Mouse (Mus musculus): ENCODE data around the gene Serpina11. TPM values are rescaled to one million over a fixed set of nuclear protein-coding genes. Genes with fewer than 3 reads are reported as not detected.
"Not testable (repeated sequence)": the region's sequence is repeated elsewhere in the genome, so short reads cannot be mapped to it uniquely, and the experiment has no call there.

The Serpina11 gene
- total RNA-seq, 2 experiments from 2014 or later, result not detected

DNA sequence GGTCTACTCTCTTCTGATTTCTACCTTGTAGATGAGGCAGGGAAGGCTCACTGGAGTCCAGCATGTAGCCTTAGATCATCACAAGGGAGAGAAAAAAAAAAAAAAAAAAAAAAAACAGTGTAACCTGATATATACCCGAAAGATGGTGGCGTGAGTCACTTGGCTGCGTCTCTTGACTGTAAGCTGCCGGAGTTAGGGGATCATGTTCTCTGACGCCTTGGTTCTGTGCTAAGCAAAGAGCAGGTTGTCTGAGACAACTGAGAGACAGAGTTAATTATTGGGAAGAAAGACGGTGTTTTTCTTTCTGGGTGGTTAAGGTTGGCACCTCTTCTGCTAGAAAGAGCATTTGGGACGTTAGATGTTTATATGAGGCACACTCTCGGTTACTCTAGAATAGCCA lies 26.9 kb downstream of the Serpina11 start:
- intact Hi-C loops (cut with DNase I), result no loop called here
- TF ChIP-seq CTCF (IDR thresholded peaks at IDR 0.05), result no peak
- DNase-seq, result no peak
- Histone ChIP-seq H3K4me3 (no peak overlapping the region), H3K27ac (no peak overlapping the region)

- no peak for TF ChIP-seq CTCF (IDR thresholded peaks at IDR 0.05)
- DNase-seq, result no peak
- Histone ChIP-seq H3K4me3 (no peak overlapping the region), H3K27ac (no peak overlapping the region)
- intact Hi-C loops (cut with DNase I), result no loop called here
These were observed 27.4 kb downstream of the Serpina11 start for GRCm38 (mm10) chr12:103962337-103962736.

DNA sequence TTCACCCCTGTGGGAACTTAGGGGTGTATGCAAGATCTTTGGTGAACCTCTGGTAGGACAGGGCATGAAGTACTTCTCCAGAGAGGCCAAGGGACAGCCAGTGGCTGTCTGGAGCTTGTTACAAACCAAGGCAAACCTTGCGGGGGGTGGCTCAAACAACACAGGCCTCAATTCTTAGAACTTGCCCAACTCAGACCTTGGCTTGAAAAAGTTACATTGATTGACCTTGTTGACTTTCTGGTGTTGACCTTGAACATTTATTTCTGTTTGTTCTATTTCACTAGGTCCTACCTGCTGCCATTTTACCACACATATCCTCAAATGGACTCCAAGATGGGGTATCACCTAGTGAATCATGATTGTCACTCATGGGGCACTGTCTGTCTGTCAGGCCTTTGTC lies 28.0 kb downstream of the Serpina11 start:
- H3K4me3 ChIP-seq, result no peak overlapping the region
- intact Hi-C loops (cut with DNase I), result no loop called here
- no peak for DNase-seq
- TF ChIP-seq CTCF (IDR thresholded peaks at IDR 0.05), result no peak
- no peak overlapping the region for H3K27ac ChIP-seq

- intact Hi-C loops (cut with DNase I), result no loop called here
- TF ChIP-seq CTCF (IDR thresholded peaks at IDR 0.05), result no peak
- DNase-seq, result no peak
- Histone ChIP-seq H3K4me3 (no peak within 1 kb of the TSS), H3K27ac (no peak within 1 kb of the TSS)
These were observed 31.0 kb downstream of the Serpina11 start, which contains the start of gene Serpina1e for GRCm38 (mm10) chr12:103958798-103959197. Serpina1e (minus strand) TSS chr12:103958975.

- intact Hi-C loops (cut with DNase I); H3K4me3 ChIP-seq; H3K27ac ChIP-seq; DNase-seq: not testable (repeated sequence)
These were observed 33.2 kb downstream of the Serpina11 start for GRCm38 (mm10) chr12:103956555-103956954.

DNA sequence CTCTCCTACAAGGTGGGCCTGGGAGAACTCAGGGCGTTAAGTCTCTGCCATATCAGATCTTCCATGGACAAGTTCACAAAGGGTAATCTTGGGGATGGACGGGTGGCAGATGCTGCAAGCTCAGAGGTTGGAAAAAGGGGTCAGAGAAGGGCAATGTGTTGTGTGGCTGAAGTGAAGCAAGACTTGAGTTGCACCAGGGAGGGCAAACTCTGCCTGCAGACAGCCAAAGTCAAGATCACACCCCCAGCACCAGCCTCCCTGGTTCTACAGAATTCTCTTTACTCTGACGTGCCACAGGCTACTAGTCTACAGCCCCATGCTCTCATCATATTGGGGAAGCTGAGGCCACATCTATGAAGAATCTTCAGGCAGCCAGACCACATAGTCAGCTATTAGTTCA lies 36.8 kb downstream of the Serpina11 start:
- H3K4me3 ChIP-seq; intact Hi-C loops (cut with DNase I); H3K27ac ChIP-seq; DNase-seq: not testable (repeated sequence)

DNA sequence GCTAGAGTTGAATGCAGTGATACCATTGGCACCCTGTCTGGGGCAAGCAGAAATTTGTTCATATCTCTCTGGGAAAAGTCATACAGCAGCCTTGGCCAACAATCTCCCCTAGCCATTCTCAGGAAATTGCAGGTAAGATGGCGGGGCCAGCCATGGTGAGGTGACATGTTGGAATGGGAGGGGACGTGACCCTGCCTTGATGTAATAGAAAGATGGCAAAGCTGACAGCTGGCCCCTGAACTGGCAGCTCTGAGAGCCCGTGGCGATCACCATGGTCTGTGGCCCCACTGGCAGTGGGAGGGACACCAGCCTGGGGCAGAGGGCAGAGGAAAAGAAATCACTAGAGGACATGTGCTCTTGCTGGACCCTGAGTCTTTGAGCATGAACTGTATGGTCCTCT lies 43.5 kb downstream of the Serpina11 start:
- Histone ChIP-seq H3K27ac (no peak overlapping the region), H3K4me3 (no peak overlapping the region)
- DNase-seq, result no peak
- intact Hi-C loops (cut with DNase I), result no loop called here
- no peak for TF ChIP-seq CTCF (IDR thresholded peaks at IDR 0.05)

Other genes with a start within 250 kb of the Serpina11 start
- gene Serpina1d, start 216.4 kb downstream of the Serpina11 start, total RNA-seq (2021), result not detected
- not detected for gene Serpina1b, start 159.6 kb downstream of the Serpina11 start, total RNA-seq (2021)
- not detected for gene Serpina1a, start 126.4 kb downstream of the Serpina11 start, total RNA-seq (2021)
- gene Serpina1c, start 85.1 kb downstream of the Serpina11 start, total RNA-seq (2021), result not detected
- under 1 TPM in 1 of 2 experiments, not detected in 1; 0.17 TPM for gene Serpina1e, start 31.0 kb downstream of the Serpina11 start, total RNA-seq (2021)
- not detected for gene Serpina9, start 23.8 kb upstream of the Serpina11 start, total RNA-seq (2021)
- gene Serpina12, start 54.5 kb upstream of the Serpina11 start, total RNA-seq (2021), result not detected
- not detected for gene Serpina5, start 111.2 kb upstream of the Serpina11 start, total RNA-seq (2021)
- gene Serpina3a, start 122.8 kb upstream of the Serpina11 start, total RNA-seq (2021), result not detected
- gene Serpina3b, start 138.0 kb upstream of the Serpina11 start, total RNA-seq (2021), result not detected
- gene Serpina3c, start 163.9 kb upstream of the Serpina11 start, total RNA-seq (2021), result 1 to 10 TPM; 1.2 to 1.5 TPM
- gene Serpina3f, start 224.6 kb upstream of the Serpina11 start, total RNA-seq (2021), result not detected
- gene Serpina3g, start 246.3 kb upstream of the Serpina11 start, total RNA-seq (2021), result under 1 TPM in 1 of 2 experiments, not detected in 1; 0.28 TPM